Mouse (Mus musculus) liver, adult 2 months (tissue): ENCODE results near the gene Gm20538.

Experiments used
- CTCF ChIP-seq: fragments of 200-500 bp; IDR thresholded peaks from 2 replicates; pipeline ENCODE4 v1.5.1; 2011; ENCODE audit warnings: low read depth, low read length, control low read depth
- POLR2A ChIP-seq: fragments of 200-500 bp; IDR thresholded peaks from 2 replicates; pipeline ENCODE4 v1.6.1; 2011; ENCODE audit warnings: low read length, control low read depth; ENCODE audit not compliant: insufficient read depth; ENCODE audit errors: extremely low read depth

DNA sequence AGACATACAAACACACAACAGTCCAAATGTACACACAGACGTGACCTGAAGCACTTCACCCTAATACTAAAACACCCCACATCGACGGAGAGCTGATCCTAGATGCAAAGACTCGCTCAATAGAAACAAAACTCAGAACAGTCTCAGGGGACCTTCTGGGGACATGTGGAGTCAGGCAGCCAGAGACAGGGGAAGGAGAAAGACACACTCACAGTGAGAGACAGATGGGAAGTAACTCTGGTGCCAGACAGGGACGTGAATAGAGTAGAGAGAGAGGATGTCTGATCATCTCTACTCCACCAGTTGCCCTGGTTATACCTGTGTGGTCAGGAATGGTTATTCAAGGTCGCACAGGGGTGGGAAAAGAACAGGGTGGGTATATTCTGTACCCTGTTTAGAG is 39.0 kb upstream of the Gm20538 start:
- TF ChIP-seq CTCF (no peak), POLR2A (no peak)
